ENCODE assay signal across 27 mouse cellular contexts in the genomic region with DNA sequence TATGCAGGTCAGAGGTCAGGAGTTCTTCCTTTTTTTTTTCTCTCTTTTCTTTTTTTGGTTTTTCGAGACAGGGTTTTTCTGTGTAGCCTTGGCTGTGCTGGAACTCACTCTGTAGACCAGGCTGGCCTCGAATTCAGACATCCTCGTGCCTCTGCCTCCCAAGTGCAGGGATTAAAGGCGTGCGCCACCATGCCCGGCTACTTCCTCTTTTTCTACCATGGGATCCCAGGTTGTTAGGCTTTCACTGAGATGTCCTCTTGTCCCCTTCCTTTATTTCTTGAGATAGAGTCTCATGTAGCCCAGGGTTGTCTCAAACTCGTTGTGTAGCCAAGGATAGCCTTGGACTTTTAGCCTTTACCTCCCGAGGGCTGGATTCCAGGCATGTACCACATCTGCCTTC. TPM values are rescaled to one million over a fixed set of nuclear protein-coding genes. Genes with fewer than 3 reads are reported as not detected.
DNase-seq lines count a peak whose midpoint lies in the region; ATAC-seq and TF ChIP-seq lines count a peak whose summit lies in the region.
"Had no signal": no experiment of that assay in that cellular context is flagged by ENCODE, and none has a peak within 500 bp of the region (broad histone marks: within the 10 kb centered on the region; RNA-seq: fewer than 3 reads in every experiment).

No protein-coding gene starts in this region.

- ATAC-seq in heart, embryonic 13.5 days (ENCODE audit: extremely low read depth, insufficient number of reproducible peaks, low FRiP score, low TSS enrichment): no peak
- ATAC-seq in limb, embryonic 15.5 days (ENCODE audit: insufficient number of reproducible peaks, low FRiP score, low TSS enrichment, low read depth): no peak
- ATAC-seq: forebrain, postnatal 0 days; intestine, postnatal 0 days; midbrain, embryonic 15.5 days had no signal

- intact Hi-C loops in gastrocnemius, adult 2 months (cut with DNase I): no loop called here
- intact Hi-C loops in gastrocnemius, postnatal 14 days (cut with DNase I; ENCODE audit: low total_unique reads): no loop called here
- intact Hi-C loops in heart, postnatal 25 days (cut with DNase I): no loop called here

- no peak overlapping the region for H3K4me3 ChIP-seq in gastrocnemius, adult 2 months
- H3K4me3 ChIP-seq in heart, embryonic 13.5 days: no peak overlapping the region
- H3K4me3 ChIP-seq in limb, embryonic 15.5 days: no peak overlapping the region
- no peak overlapping the region for H3K4me3 ChIP-seq in limb, embryonic 10.5 days
- H3K4me3 ChIP-seq: embryonic facial prominence, embryonic 15.5 days; forebrain, embryonic 12.5 days; liver, embryonic 15.5 days; midbrain, embryonic 10.5 days; midbrain, embryonic 15.5 days had no signal

- H3K27ac ChIP-seq in gastrocnemius, adult 2 months: peak overlapping the region; percentile 46; the same call in 1 of the 2 replicates
- H3K27ac ChIP-seq in heart, embryonic 13.5 days (replicated peaks): peak overlapping the region; percentile 77
- H3K27ac ChIP-seq in limb, embryonic 15.5 days: 0 out of 2 replicates have a peak overlapping the region, but pooled peaks have one; percentile 3
- H3K27ac ChIP-seq in limb, embryonic 10.5 days: no peak overlapping the region
- H3K27ac ChIP-seq: embryonic facial prominence, embryonic 15.5 days; forebrain, embryonic 12.5 days; hindbrain, embryonic 14.5 days; liver, embryonic 15.5 days; midbrain, embryonic 10.5 days; midbrain, embryonic 15.5 days; stomach, postnatal 0 days had no signal

- WGBS in heart, embryonic 13.5 days: 76% methylated on average over 8 of the region's 8 CpGs
- 88% methylated on average over 8 of the region's 8 CpGs for WGBS in limb, embryonic 15.5 days
- WGBS in limb, embryonic 10.5 days: 88% methylated on average over 8 of the region's 8 CpGs

- no peak for DNase-seq in gastrocnemius, adult 2 months
- no peak for DNase-seq in gastrocnemius, postnatal 14 days
- DNase-seq in heart, postnatal 25 days (ENCODE audit: low spot score): no peak
- no peak for DNase-seq in limb, embryonic 10.5 days (ENCODE audit: low spot score)
- DNase-seq in lung, postnatal 36 days: no peak
- DNase-seq: adrenal gland, postnatal 25 days; cerebellum, adult 11-12 months; cerebellum, adult 9-11 months; forebrain, postnatal 0 days; gastrocnemius, postnatal 10 days; kidney, adult 9 months; kidney, postnatal 10 days; lung, embryonic 14.5 days; lung, postnatal 14 days; right cerebral cortex, postnatal 4 days; thymus, postnatal 4 days had no signal

- H3K9me3 ChIP-seq in heart, embryonic 13.5 days: no peaks in the 10 kb centered on the region
- H3K9me3 ChIP-seq in limb, embryonic 15.5 days: no peaks in the 10 kb centered on the region
- H3K9me3 ChIP-seq in limb, embryonic 10.5 days (replicated peaks): no peaks in the 10 kb centered on the region
- H3K9me3 ChIP-seq: embryonic facial prominence, embryonic 15.5 days; forebrain, embryonic 12.5 days; G1E; liver, embryonic 15.5 days; midbrain, embryonic 10.5 days; midbrain, embryonic 15.5 days had no signal

- peaks cover 20% of the 10 kb centered on the region for H3K4me1 ChIP-seq in heart, embryonic 13.5 days
- no peaks in the 10 kb centered on the region for H3K4me1 ChIP-seq in limb, embryonic 15.5 days
- H3K4me1 ChIP-seq in limb, embryonic 10.5 days: peaks cover 10% of the 10 kb centered on the region
- H3K4me1 ChIP-seq: embryonic facial prominence, embryonic 15.5 days; forebrain, embryonic 12.5 days; midbrain, embryonic 15.5 days had no signal

- H3K4me2 ChIP-seq in heart, embryonic 13.5 days: no peak overlapping the region
- H3K4me2 ChIP-seq in limb, embryonic 15.5 days: no peak overlapping the region
- H3K4me2 ChIP-seq: embryonic facial prominence, embryonic 15.5 days; forebrain, embryonic 12.5 days; hindbrain, embryonic 14.5 days; liver, embryonic 15.5 days; lung, embryonic 14.5 days; midbrain, embryonic 15.5 days had no signal

- H3K9ac ChIP-seq in heart, embryonic 13.5 days: no peak overlapping the region
- no peak overlapping the region for H3K9ac ChIP-seq in limb, embryonic 15.5 days
- H3K9ac ChIP-seq: embryonic facial prominence, embryonic 15.5 days; forebrain, embryonic 12.5 days; forebrain, postnatal 0 days; hindbrain, embryonic 14.5 days; liver, embryonic 15.5 days; lung, embryonic 14.5 days; midbrain, embryonic 15.5 days had no signal

- TF ChIP-seq CTCF in gastrocnemius, adult 2 months (IDR thresholded peaks at IDR 0.05): no peak

- no peaks in the 10 kb centered on the region for H3K27me3 ChIP-seq in heart, embryonic 13.5 days (replicated peaks)
- no peaks in the 10 kb centered on the region for H3K27me3 ChIP-seq in limb, embryonic 15.5 days
- no peaks in the 10 kb centered on the region for H3K27me3 ChIP-seq in limb, embryonic 10.5 days (ENCODE audit: low read depth, poor library complexity, severe bottlenecking)
- H3K27me3 ChIP-seq: embryonic facial prominence, embryonic 15.5 days; forebrain, embryonic 12.5 days; liver, embryonic 15.5 days; midbrain, embryonic 15.5 days had no signal

- no peaks in the 10 kb centered on the region for H3K36me3 ChIP-seq in heart, embryonic 13.5 days
- H3K36me3 ChIP-seq in limb, embryonic 15.5 days: no peaks in the 10 kb centered on the region
- no peaks in the 10 kb centered on the region for H3K36me3 ChIP-seq in limb, embryonic 10.5 days
- H3K36me3 ChIP-seq: embryonic facial prominence, embryonic 15.5 days; forebrain, embryonic 12.5 days; G1E; liver, embryonic 15.5 days; midbrain, embryonic 10.5 days; midbrain, embryonic 15.5 days had no signal

RNA-seq across cellular contexts. Expression of gene Rhoh, which starts 14.5 kb away (rescaled TPM):
- under 1 TPM; 0.26 to 0.31 TPM for total RNA-seq in gastrocnemius, adult 2 months (2021)
- 1 to 10 TPM in 1 of 2 experiments, under 1 TPM in 1; 0.29 to 1.0 TPM for total RNA-seq in gastrocnemius, postnatal 14 days (2021)
- polyA plus RNA-seq in heart, embryonic 13.5 days (2015; fragmentation: Nextera tagmentation; extraction: Ambion mirVana): 0.86 and 0.99 TPM in 2 replicates
- under 1 TPM; 0.42 to 0.87 TPM for total RNA-seq in heart, postnatal 25 days (2021)
- 2.2 and 3.4 TPM in 2 replicates for polyA plus RNA-seq in limb, embryonic 15.5 days (2015; fragmentation: Nextera tagmentation; extraction: Ambion mirVana)
- polyA plus RNA-seq in limb, embryonic 10.5 days (2016; fragmentation: Nextera tagmentation; extraction: Ambion mirVana): 0.16 and 0.19 TPM in 2 replicates
- polyA plus RNA-seq: G1E had no signal
